8 mouse cellular contexts compared by ENCODE assay signal in the genomic region with DNA sequence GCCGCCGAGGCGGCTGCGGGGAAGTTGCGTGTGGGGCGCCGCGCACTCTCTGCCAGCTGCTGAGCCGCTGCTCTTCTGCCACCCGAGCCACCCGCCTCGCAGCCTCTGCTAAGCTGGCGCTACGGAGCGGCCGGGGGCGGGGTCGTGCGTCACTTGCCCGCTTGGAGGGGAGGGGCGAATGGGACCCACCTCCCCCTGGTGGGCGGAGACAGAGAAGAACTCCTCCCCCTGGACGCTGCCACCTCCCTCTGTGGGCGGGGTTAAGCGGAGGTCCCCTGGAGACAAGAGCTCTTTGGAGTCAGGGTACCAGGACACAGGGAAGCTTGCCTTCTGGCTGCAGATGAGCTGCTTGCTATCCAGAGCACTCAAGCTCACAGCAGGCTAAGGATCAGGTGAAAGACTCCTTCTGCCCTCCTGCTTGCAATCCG. TPM values are rescaled to one million over a fixed set of nuclear protein-coding genes. Genes with fewer than 3 reads are reported as not detected.
DNase-seq lines count a peak whose midpoint lies in the region; ATAC-seq lines count a peak whose summit lies in the region.

A gene (minus strand): TSS at position 151 of the 428 bp plus-strand sequence.

- 0% methylated on average over 25 of the region's 26 CpGs for WGBS in forebrain, embryonic 10.5 days
- 0% methylated on average over 24 of the region's 26 CpGs for WGBS in heart, embryonic 14.5 days
- under 1% methylated on average over 26 of the region's 26 CpGs for WGBS in liver, embryonic 12.5 days (ENCODE audit: insufficient replicate concordance)
- WGBS in stomach, embryonic 14.5 days = under 1% methylated on average over 20 of the region's 26 CpGs

- H3K27ac ChIP-seq in brown adipose tissue, adult 24 weeks (replicated peaks; ENCODE audit: low read depth, low read length) = no peak within 1 kb of the TSS
- peak within 1 kb of the TSS; percentile 86 for H3K27ac ChIP-seq in forebrain, embryonic 10.5 days
- H3K27ac ChIP-seq in heart, embryonic 14.5 days (replicated peaks in 1 of 2; ENCODE audit: control insufficient read depth in 1 of 2, insufficient read depth in 1 of 2, low read depth in 2 of 2, low read length in 2 of 2) = peak within 1 kb of the TSS; percentile 22 to 68; a peak in 3 of 4 replicates
- H3K27ac ChIP-seq in liver, embryonic 12.5 days = no peak within 1 kb of the TSS
- peak within 1 kb of the TSS; percentile 52; the same call in 1 of the 2 replicates for H3K27ac ChIP-seq in stomach, embryonic 14.5 days (ENCODE audit: low read length)

- H3K27me3 ChIP-seq in forebrain, embryonic 10.5 days (ENCODE audit: poor library complexity, severe bottlenecking) = peaks cover 27% of the 10 kb centered on the region
- peaks cover 11% of the 10 kb centered on the region for H3K27me3 ChIP-seq in heart, embryonic 14.5 days (ENCODE audit: control insufficient read depth, insufficient read depth, low read length)
- peaks cover 44% of the 10 kb centered on the region for H3K27me3 ChIP-seq in liver, embryonic 12.5 days (replicated peaks)
- H3K27me3 ChIP-seq in stomach, embryonic 14.5 days (ENCODE audit: control insufficient read depth, insufficient read depth, low read length) = no peaks in the 10 kb centered on the region

- ATAC-seq in heart, embryonic 14.5 days (ENCODE audit: insufficient number of reproducible peaks, insufficient read depth, low FRiP score, low read depth) = peak; percentile 92
- ATAC-seq in liver, embryonic 12.5 days = peak; percentile 81
- peak; percentile 95 for ATAC-seq in stomach, embryonic 14.5 days (ENCODE audit: insufficient number of reproducible peaks, insufficient read depth, low FRiP score, low read depth)

- no peaks in the 10 kb centered on the region; the same call in 1 of the 2 replicates for H3K9me3 ChIP-seq in forebrain, embryonic 10.5 days
- H3K9me3 ChIP-seq in heart, embryonic 14.5 days (ENCODE audit: control insufficient read depth, low read length) = 0 out of 2 replicates have a peak, but pooled peaks cover 5% of the 10 kb centered on the region
- no peaks in the 10 kb centered on the region for H3K9me3 ChIP-seq in liver, embryonic 12.5 days (replicated peaks)
- H3K9me3 ChIP-seq in stomach, embryonic 14.5 days (ENCODE audit: control insufficient read depth, low read depth, low read length) = no peaks in the 10 kb centered on the region

- DNase-seq in CD4-positive, CD25-positive, alpha-beta regulatory T cell, adult 2 months (ENCODE audit: low read depth, low spot score) = peak; percentile 64
- DNase-seq in forebrain, embryonic 10.5 days (ENCODE audit: extremely low spot score, low spot score) = peak; percentile 91
- DNase-seq in kidney, postnatal 10 days = peak; percentile 95
- peak; percentile 21 to 74 for DNase-seq in natural killer cell, adult 2 months (ENCODE audit: low spot score in 2 of 2)

- H3K4me1 ChIP-seq in brown adipose tissue, adult 24 weeks (ENCODE audit: control insufficient read depth, insufficient read depth, insufficient read length, low read length) = no peaks in the 10 kb centered on the region
- peaks cover 23% of the 10 kb centered on the region for H3K4me1 ChIP-seq in forebrain, embryonic 10.5 days
- H3K4me1 ChIP-seq in heart, embryonic 14.5 days (ENCODE audit: control insufficient read depth in 2 of 2, insufficient read depth in 2 of 2, low read length in 2 of 2) = peaks cover 0 to 4% of the 10 kb centered on the region in 2 experiments; a peak in 1 of 4 replicates
- peaks cover 18% of the 10 kb centered on the region; the same call in 1 of the 2 replicates for H3K4me1 ChIP-seq in liver, embryonic 12.5 days
- H3K4me1 ChIP-seq in stomach, embryonic 14.5 days (ENCODE audit: control insufficient read depth, insufficient read depth, low read length) = no peaks in the 10 kb centered on the region

- peak within 1 kb of the TSS; percentile 96 for H3K4me2 ChIP-seq in heart, embryonic 14.5 days (ENCODE audit: low read length)
- peak within 1 kb of the TSS; percentile 77 for H3K4me2 ChIP-seq in liver, embryonic 12.5 days
- peak within 1 kb of the TSS; percentile 86 for H3K4me2 ChIP-seq in stomach, embryonic 14.5 days (replicated peaks; ENCODE audit: low read depth, low read length)

- H3K4me3 ChIP-seq in brown adipose tissue, adult 24 weeks (ENCODE audit: insufficient read depth, low read depth, low read length) = peak within 1 kb of the TSS; percentile 62
- peak within 1 kb of the TSS; percentile 78 for H3K4me3 ChIP-seq in forebrain, embryonic 10.5 days
- peak within 1 kb of the TSS; percentile 79 to 80 for H3K4me3 ChIP-seq in heart, embryonic 14.5 days (ENCODE audit: control insufficient read depth in 1 of 2, insufficient read depth in 1 of 2, low read depth in 1 of 2, low read length in 2 of 2)
- H3K4me3 ChIP-seq in liver, embryonic 12.5 days = peak within 1 kb of the TSS; percentile 59
- H3K4me3 ChIP-seq in stomach, embryonic 14.5 days (ENCODE audit: low read depth, low read length) = peak within 1 kb of the TSS; percentile 74

- H3K36me3 ChIP-seq in forebrain, embryonic 10.5 days (replicated peaks) = no peaks in the 10 kb centered on the region
- no peaks in the 10 kb centered on the region for H3K36me3 ChIP-seq in heart, embryonic 14.5 days (ENCODE audit: control insufficient read depth, insufficient read depth, low read length)
- H3K36me3 ChIP-seq in liver, embryonic 12.5 days = no peaks in the 10 kb centered on the region
- no peaks in the 10 kb centered on the region for H3K36me3 ChIP-seq in stomach, embryonic 14.5 days (ENCODE audit: control insufficient read depth, insufficient read depth, low read length)

- H3K9ac ChIP-seq in heart, embryonic 14.5 days (ENCODE audit: low read length) = peak within 1 kb of the TSS; percentile 76
- 0 out of 2 replicates have a peak within 1 kb of the TSS, but pooled peaks have one; percentile 12 for H3K9ac ChIP-seq in liver, embryonic 12.5 days
- H3K9ac ChIP-seq in stomach, embryonic 14.5 days (replicated peaks; ENCODE audit: low read depth, low read length) = peak within 1 kb of the TSS; percentile 54

RNA-seq across cellular contexts. Expression of the gene that starts here (rescaled TPM):
- polyA plus RNA-seq in brown adipose tissue, adult 24 weeks (2012; ENCODE audit: insufficient read depth, insufficient read length, missing spikeins) = 0.32 and 0.75 TPM in 2 replicates
- polyA plus RNA-seq in forebrain, embryonic 10.5 days (2016; fragmentation: Nextera tagmentation; extraction: Ambion mirVana) = 0.43 and 0.62 TPM in 2 replicates
- 1.7 and 2.0 TPM in 2 replicates for polyA plus RNA-seq in heart, embryonic 14.5 days (2014; fragmentation: Nextera tagmentation; extraction: Ambion mirVana)
- polyA plus RNA-seq in liver, embryonic 12.5 days (2016; fragmentation: Nextera tagmentation; extraction: Ambion mirVana) = 0.33 and 0.35 TPM in 2 replicates
- 1.8 and 2.2 TPM in 2 replicates for polyA plus RNA-seq in stomach, embryonic 14.5 days (2014; fragmentation: Nextera tagmentation; extraction: Ambion mirVana)

Comparison
In these comparisons a context has a peak if more than half of its experiments do, and no peak if none do; other contexts are left out.
1. Peak in DNase-seq, H3K4me3 ChIP-seq and H3K27ac ChIP-seq in forebrain, embryonic 10.5 days; RNA of the gene not detected or under 1 TPM.
2. Peak in ATAC-seq, H3K4me3 ChIP-seq, H3K9ac ChIP-seq and H3K4me2 ChIP-seq in liver, embryonic 12.5 days; RNA of the gene not detected or under 1 TPM.
3. H3K27ac ChIP-seq: peak in heart, embryonic 14.5 days (2 of 2) and stomach, embryonic 14.5 days (single experiment); none in brown adipose tissue, adult 24 weeks (single experiment) and liver, embryonic 12.5 days (single experiment).
4. H3K9ac ChIP-seq: peak in every context shown above with its lines; median percentile 76 in heart, embryonic 14.5 days; 54 in stomach, embryonic 14.5 days; 12 in liver, embryonic 12.5 days.
5. Peak in every context shown above with its lines, with median percentiles within 50 percentile points of each other: DNase-seq, H3K4me3 ChIP-seq, ATAC-seq and H3K4me2 ChIP-seq.